Mouse (Mus musculus): ENCODE data around the gene Gm8332. TPM values are rescaled to one million over a fixed set of nuclear protein-coding genes. Genes with fewer than 3 reads are reported as not detected.
A peak's percentile ranks its signal among the peaks of the same experiment; 100 is the strongest.
"Not testable (repeated sequence)": the region's sequence is repeated elsewhere in the genome, so short reads cannot be mapped to it uniquely, and the experiment has no call there.

Gm8332 gene
- polyA plus RNA-seq (2015; fragmentation: Nextera tagmentation; extraction: Ambion mirVana) = not detected in 2 replicates

DNA sequence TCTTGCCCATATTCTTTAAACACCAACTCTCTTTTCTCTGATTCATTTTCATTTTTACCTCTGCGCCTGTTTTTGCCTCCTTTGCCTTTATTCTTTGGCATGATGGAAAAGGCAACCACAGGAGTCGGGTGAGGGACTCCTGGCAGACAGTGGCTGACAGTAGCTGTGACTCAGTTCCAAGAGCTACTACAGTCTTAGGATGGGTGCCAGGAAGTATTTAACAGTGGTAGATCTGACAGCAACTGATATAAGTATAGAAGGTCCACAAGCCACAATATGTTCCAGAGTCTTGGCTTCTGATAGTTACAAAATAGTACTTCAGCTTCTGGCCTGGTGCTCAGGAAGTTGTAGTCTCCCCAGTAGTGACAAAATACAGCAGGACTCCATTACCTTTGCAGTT lies at the start of gene Gm8332:
TSS of gene Gm8332 (minus strand) at position 101 of the 400 bp plus-strand sequence.
- H3K36me3 ChIP-seq; H3K27ac ChIP-seq; H3K4me2 ChIP-seq; ATAC-seq (replicated peaks; ENCODE audit: low FRiP score); H3K4me1 ChIP-seq; H3K9me3 ChIP-seq (replicated peaks); H3K9ac ChIP-seq; H3K27me3 ChIP-seq; H3K4me3 ChIP-seq (replicated peaks): not testable (repeated sequence)
- 80% methylated on average over 2 of the region's 2 CpGs for WGBS

DNA sequence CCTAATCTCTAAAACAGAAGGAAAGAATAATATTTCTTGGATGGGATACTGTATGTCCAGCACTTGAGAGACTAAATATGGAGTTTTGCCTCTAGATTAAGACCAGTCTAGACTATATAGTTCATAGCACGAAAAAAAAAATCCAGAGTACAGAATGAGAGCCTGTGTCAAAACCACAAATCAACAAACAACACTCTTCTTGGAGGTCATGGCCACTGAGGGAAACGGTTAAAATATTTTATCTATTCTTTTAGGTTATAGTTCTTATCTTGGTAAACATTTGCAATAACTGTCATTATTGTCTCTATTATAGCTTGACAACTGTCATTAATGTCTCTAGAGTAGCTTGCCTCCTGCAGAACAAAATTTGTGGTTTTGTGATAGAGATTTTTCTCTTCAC lies 47.3 kb upstream of the Gm8332 start:
- WGBS = 63% methylated on average over 2 of the region's 2 CpGs
- H3K9ac ChIP-seq; H3K4me1 ChIP-seq; ATAC-seq (replicated peaks; ENCODE audit: low FRiP score); H3K4me3 ChIP-seq (replicated peaks); H3K9me3 ChIP-seq (replicated peaks); H3K27ac ChIP-seq; H3K27me3 ChIP-seq; H3K4me2 ChIP-seq; H3K36me3 ChIP-seq: not testable (repeated sequence)

DNA sequence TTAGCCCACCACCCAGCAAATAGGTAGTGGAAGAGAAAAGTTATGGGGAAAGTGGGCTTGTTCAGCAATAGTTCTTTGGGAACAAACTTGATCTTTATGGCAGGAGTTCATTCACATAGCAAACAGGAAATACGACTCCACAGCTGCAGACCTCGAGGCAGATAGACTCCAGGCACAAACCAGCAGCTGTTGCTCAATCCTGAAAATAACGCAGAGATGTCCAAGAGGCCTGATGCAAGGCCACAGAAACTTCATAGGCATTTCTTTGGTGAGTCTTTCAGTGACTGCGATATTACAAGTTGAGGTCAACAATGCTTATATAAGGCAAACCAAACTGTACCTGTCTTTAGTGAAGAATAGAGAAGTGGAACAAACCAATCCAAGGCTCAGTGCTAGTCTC lies 43.2 kb upstream of the Gm8332 start:
- ATAC-seq (replicated peaks; ENCODE audit: low FRiP score); H3K36me3 ChIP-seq; H3K4me1 ChIP-seq; H3K9me3 ChIP-seq (replicated peaks); H3K9ac ChIP-seq; H3K27me3 ChIP-seq; H3K27ac ChIP-seq; H3K4me2 ChIP-seq; H3K4me3 ChIP-seq (replicated peaks): not testable (repeated sequence)
- 59% methylated on average over 4 of the region's 4 CpGs for WGBS

DNA sequence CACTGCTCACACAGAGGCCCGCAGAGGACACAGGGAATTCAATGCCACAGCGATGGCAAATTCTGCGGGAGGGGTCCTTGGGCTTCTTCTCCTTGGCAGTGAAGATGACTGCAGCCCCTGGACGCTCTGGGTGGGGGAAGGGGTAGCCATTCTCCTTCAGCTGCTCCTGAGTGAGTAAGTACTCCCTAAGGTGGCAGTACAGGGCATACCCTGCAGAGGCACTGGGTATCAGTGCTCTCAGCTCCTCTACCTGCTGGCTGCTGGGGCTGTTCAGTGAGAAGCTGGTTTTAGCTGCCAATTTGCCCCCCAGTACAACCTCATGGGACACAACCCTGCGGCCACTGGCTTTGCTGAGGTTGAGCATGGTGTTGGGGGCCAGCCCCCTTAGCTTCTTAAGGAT lies 35.3 kb upstream of the Gm8332 start:
- ATAC-seq (replicated peaks; ENCODE audit: low FRiP score) = 0 out of 2 replicates have a peak, but pooled peaks have one; percentile 40

DNA sequence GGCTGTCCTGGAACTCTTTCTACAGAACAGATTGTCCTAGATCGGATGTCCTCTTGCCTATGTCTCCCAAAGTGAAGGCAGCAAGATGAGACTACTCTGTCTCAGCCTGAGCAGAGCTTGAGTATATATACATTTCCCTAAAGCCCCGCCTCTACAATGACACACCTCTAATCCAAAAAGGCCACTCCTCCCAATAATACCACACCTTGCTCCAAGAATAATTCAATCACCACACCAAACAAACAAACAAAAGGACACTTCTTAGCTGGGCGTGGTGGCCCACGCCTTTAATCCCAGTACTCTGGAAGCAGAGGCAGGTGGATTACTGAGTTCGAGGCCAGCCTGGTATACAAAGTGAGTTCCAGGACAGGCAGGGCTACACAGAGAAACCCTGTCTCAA lies 24.5 kb upstream of the Gm8332 start, which contains the start of gene Gm5662:
TSS of gene Gm5662 (minus strand) at position 101 of the 400 bp plus-strand sequence.
- H3K4me1 ChIP-seq; H3K27ac ChIP-seq; H3K9ac ChIP-seq; H3K27me3 ChIP-seq; H3K9me3 ChIP-seq (replicated peaks); H3K4me2 ChIP-seq; H3K4me3 ChIP-seq (replicated peaks); ATAC-seq (replicated peaks; ENCODE audit: low FRiP score); H3K36me3 ChIP-seq: not testable (repeated sequence)
- 88% methylated on average over 5 of the region's 5 CpGs for WGBS

More for the DNA sequence above, 35.3 kb upstream of the Gm8332 start:
- H3K4me1 ChIP-seq; H3K4me2 ChIP-seq; H3K27me3 ChIP-seq; H3K36me3 ChIP-seq; H3K4me3 ChIP-seq (replicated peaks); H3K27ac ChIP-seq; H3K9ac ChIP-seq; H3K9me3 ChIP-seq (replicated peaks): not testable (repeated sequence)
- 91% methylated on average over 5 of the region's 5 CpGs for WGBS

DNA sequence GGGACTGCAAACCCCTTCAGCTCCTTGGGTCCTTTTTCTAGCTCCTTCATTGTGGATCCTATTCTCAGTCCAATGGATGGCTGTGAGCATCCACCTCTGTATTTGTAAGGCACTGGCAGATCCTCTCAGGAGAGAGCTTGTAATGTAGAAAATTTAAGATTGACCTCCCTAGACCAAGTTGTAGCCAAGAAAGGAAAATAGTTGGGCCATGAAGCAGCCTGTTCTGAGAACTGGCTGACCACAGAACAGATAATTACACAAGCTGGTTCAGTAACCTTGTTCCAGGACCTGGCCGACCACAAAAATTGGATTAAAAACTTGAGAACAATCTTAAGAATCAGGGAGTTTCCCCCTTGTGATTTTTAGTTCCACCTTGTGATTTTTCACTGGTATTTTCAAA lies 7.3 kb upstream of the Gm8332 start:
- Histone ChIP-seq H3K36me3 (no peaks in the 10 kb centered on the region), H3K9me3 (replicated peaks) (no peaks in the 10 kb centered on the region), H3K9ac (no peak overlapping the region), H3K27me3 (no peaks in the 10 kb centered on the region), H3K4me3 (replicated peaks) (no peak overlapping the region), H3K4me2 (no peak overlapping the region), H3K4me1 (no peaks in the 10 kb centered on the region), H3K27ac (no peak overlapping the region)
- ATAC-seq (replicated peaks; ENCODE audit: low FRiP score) = no peak
- 41% methylated on average over 1 of the region's 1 CpGs for WGBS

DNA sequence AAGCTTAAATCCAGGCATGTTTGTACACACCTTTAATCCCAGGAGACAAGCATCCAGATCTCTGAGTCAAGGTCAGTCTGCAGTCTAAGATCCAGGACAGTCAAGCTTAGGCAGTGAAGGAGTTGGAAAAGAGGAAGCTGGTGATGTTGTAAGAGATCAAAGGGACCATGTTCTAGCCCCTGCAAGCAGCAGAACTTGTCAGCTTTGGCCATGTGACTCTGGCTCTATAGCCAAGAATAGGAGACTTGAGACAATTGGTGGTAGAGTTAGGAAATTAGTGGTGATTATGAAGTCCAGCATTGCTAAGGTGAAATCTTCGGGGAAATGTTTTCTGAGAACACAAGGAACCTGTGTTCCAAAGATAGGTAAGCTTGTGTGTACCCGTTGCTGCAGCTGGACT lies 6.0 kb upstream of the Gm8332 start:
- H3K27me3 ChIP-seq; H3K4me2 ChIP-seq; H3K9ac ChIP-seq; H3K9me3 ChIP-seq (replicated peaks); H3K4me3 ChIP-seq (replicated peaks); ATAC-seq (replicated peaks; ENCODE audit: low FRiP score); H3K27ac ChIP-seq; H3K36me3 ChIP-seq; H3K4me1 ChIP-seq: not testable (repeated sequence)
- WGBS = 56% methylated on average over 2 of the region's 2 CpGs

DNA sequence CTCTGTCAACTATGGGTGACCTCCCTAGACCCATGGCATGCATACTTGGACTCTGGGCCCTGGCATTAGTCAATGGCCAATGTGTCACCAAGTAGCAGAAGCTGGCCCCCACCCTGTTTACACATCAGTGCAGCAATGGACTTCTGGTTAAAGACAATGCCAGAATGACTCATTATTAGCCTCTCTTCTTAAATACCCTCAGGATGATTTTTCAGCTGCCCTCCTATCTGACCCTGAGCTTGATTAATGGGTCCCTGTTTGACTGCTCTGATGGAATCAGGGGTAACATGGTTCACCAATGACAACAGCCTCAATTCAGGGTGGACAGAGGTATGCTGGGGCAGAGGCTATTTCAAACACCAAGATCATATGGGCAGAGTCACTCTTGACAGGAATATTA lies 4.1 kb downstream of the Gm8332 start:
- H3K9ac ChIP-seq; H3K36me3 ChIP-seq; H3K27me3 ChIP-seq; H3K4me2 ChIP-seq; H3K9me3 ChIP-seq (replicated peaks); H3K4me1 ChIP-seq; H3K27ac ChIP-seq; H3K4me3 ChIP-seq (replicated peaks); ATAC-seq (replicated peaks; ENCODE audit: low FRiP score): not testable (repeated sequence)

DNA sequence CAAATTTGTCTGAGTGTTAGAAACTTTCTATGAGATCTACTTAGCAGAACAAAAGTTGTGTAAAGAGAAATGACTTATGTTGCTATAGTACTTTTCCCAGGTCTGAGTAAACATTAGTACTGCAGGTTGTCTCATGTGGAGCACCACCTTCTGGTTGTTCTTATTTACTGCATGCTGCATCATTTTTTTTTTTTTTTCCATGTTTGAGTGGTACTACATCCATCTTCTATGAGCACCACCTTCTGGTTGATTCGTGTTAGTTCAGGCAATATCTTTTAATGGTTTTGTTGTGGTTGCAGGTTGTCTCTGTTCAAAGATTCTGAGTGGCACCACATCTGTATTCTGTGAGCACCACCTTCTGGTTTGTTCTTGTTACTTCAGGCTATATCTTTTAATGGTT lies 7.0 kb downstream of the Gm8332 start:
- H3K4me2 ChIP-seq; H3K27ac ChIP-seq; H3K27me3 ChIP-seq; H3K9ac ChIP-seq; H3K9me3 ChIP-seq (replicated peaks); ATAC-seq (replicated peaks; ENCODE audit: low FRiP score); H3K4me3 ChIP-seq (replicated peaks); H3K4me1 ChIP-seq; H3K36me3 ChIP-seq: not testable (repeated sequence)
- 57% methylated on average over 1 of the region's 1 CpGs for WGBS

DNA sequence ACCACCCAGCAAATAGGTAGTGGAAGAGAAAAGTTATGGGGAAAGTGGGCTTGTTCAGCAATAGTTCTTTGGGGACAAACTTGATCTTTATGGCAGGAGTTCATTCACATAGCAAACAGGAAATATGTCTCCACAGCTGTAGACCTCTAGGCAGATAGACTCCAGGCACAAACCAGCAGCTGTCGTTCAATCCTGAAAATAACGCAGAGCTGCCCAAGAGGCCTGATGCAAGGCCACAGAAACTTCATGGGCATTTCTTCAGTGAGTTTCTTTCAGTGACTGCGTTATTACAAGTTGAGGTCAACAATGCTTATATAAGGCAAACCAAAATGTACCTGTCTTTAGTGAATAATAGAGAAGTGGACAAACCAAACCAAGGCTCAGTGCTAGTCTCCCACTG lies 30.5 kb downstream of the Gm8332 start:
- H3K9me3 ChIP-seq (replicated peaks) = no peaks in the 10 kb centered on the region
- no peak overlapping the region for H3K27ac ChIP-seq
- 88% methylated on average over 3 of the region's 3 CpGs for WGBS
- no peak overlapping the region for H3K4me2 ChIP-seq
- no peaks in the 10 kb centered on the region for H3K4me1 ChIP-seq
- H3K36me3 ChIP-seq = no peaks in the 10 kb centered on the region
- H3K4me3 ChIP-seq (replicated peaks) = no peak overlapping the region
- no peak overlapping the region for H3K9ac ChIP-seq
- H3K27me3 ChIP-seq = no peaks in the 10 kb centered on the region
- ATAC-seq (replicated peaks; ENCODE audit: low FRiP score) = no peak

DNA sequence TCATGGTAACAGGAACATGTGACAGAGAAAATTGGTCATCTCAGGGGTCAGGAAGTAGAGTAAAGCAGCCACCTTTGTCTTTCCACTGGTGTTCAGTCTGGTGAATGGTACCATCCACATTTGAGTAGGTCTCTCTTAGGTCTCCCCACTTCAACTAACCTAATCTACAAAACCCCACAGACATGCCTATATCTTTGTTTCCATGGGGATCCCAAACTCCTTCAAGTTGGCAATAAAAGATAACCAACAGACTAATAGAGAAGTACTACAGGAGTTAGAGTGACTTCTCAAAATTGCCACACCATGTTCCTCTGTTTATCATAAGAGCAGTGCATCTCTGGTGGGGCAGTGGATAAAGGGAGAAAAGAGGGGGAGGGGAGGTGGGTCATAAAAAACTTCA lies 31.8 kb downstream of the Gm8332 start:
- not testable (repeated sequence) for ATAC-seq (replicated peaks; ENCODE audit: low FRiP score); H3K9ac ChIP-seq; H3K27ac ChIP-seq; H3K36me3 ChIP-seq; H3K9me3 ChIP-seq (replicated peaks); H3K4me3 ChIP-seq (replicated peaks); H3K27me3 ChIP-seq; H3K4me2 ChIP-seq; H3K4me1 ChIP-seq

DNA sequence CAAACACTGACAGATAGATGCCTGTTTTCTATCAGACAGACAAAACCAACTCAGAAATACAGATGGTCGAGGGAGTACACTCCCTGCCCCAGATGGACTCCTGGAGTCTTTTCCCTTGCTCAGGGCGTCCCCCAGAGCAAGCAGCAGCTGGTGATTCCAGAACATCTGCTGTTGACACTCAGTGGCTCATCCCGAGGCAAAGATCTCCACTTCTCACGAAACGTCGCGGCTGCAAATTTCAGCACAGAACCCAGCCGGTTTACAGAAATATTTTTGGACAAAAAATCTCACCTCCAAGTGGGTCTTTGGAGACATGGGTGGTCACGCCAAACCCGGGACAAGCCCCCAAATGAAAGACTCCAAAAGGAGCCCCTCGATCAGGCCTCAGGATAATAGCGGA lies 35.3 kb downstream of the Gm8332 start:
- Histone ChIP-seq H3K36me3 (no peaks in the 10 kb centered on the region), H3K9ac (no peak overlapping the region), H3K4me2 (no peak overlapping the region), H3K27ac (no peak overlapping the region), H3K4me3 (replicated peaks) (no peak overlapping the region), H3K27me3 (no peaks in the 10 kb centered on the region), H3K4me1 (no peaks in the 10 kb centered on the region), H3K9me3 (replicated peaks) (no peaks in the 10 kb centered on the region)
- 90% methylated on average over 12 of the region's 12 CpGs for WGBS
- no peak for ATAC-seq (replicated peaks; ENCODE audit: low FRiP score)

DNA sequence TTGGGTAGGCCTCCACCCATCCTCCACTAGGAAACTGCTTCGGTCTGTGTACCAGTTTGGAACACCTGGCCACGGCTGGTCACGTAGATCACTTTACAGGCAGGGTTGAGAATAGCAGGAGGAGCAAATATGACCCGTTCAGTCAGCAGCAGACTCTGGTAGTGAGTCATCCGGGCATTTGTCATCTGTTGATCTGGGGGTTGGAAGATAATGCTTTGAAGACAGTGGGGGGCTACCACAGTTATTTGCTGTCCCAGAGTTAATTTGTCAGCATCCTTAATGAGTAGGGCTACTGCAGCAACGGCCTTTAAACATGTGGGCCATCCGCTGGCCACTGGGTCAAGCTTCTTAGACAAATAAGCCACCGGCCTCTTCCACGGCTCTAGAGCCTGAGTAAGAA lies 38.4 kb downstream of the Gm8332 start:
- H3K27me3 ChIP-seq; H3K27ac ChIP-seq; H3K36me3 ChIP-seq; H3K9me3 ChIP-seq (replicated peaks); H3K9ac ChIP-seq; H3K4me2 ChIP-seq; H3K4me3 ChIP-seq (replicated peaks); H3K4me1 ChIP-seq; ATAC-seq (replicated peaks; ENCODE audit: low FRiP score): not testable (repeated sequence)
- WGBS = 79% methylated on average over 9 of the region's 9 CpGs
